Mouse (Mus musculus): ENCODE results near the gene Fam114a1. TPM values are rescaled to one million over a fixed set of nuclear protein-coding genes. Genes with fewer than 3 reads are reported as not detected.

Fam114a1 gene
- 11.7 and 13.6 TPM in 2 replicates for polyA plus RNA-seq (2016; fragmentation: Nextera tagmentation; extraction: Ambion mirVana)

GRCm38 (mm10) chr5:64969861-64970771 lies at the start of gene Fam114a1:
Gene Fam114a1, plus strand, starts transcription at chr5:64970071.
- Histone ChIP-seq H3K9me3 (no peaks in the 10 kb centered on the region), H3K27me3 (ENCODE audit: poor library complexity, severe bottlenecking) (peaks cover 15% of the 10 kb centered on the region; the same call in 1 of the 2 replicates), H3K4me1 (peaks cover 34% of the 10 kb centered on the region), H3K27ac (peak within 1 kb of the TSS; percentile 88), H3K36me3 (replicated peaks) (no peaks in the 10 kb centered on the region), H3K4me3 (peak within 1 kb of the TSS; percentile 75)
- DNase-seq (ENCODE audit: extremely low spot score, low spot score) = peak; percentile 63
- WGBS = 1% methylated on average over 68 of the region's 68 CpGs

GRCm38 (mm10) chr5:64922891-64923381 lies 46.9 kb upstream of the Fam114a1 start:
- Histone ChIP-seq H3K27me3 (ENCODE audit: poor library complexity, severe bottlenecking) (no peaks in the 10 kb centered on the region), H3K36me3 (replicated peaks) (no peaks in the 10 kb centered on the region), H3K4me3 (no peak overlapping the region), H3K27ac (no peak overlapping the region), H3K9me3 (no peaks in the 10 kb centered on the region), H3K4me1 (no peaks in the 10 kb centered on the region)
- no peak for DNase-seq (ENCODE audit: extremely low spot score, low spot score)
- 95% methylated on average over 5 of the region's 5 CpGs for WGBS

- no peak for DNase-seq (ENCODE audit: extremely low spot score, low spot score)
- H3K27me3 ChIP-seq (ENCODE audit: poor library complexity, severe bottlenecking) = no peaks in the 10 kb centered on the region
- H3K4me1 ChIP-seq = no peaks in the 10 kb centered on the region
- WGBS = 68% methylated on average over 3 of the region's 3 CpGs
- no peak overlapping the region for H3K4me3 ChIP-seq
- no peak overlapping the region for H3K27ac ChIP-seq
- no peaks in the 10 kb centered on the region for H3K9me3 ChIP-seq
- no peaks in the 10 kb centered on the region for H3K36me3 ChIP-seq (replicated peaks)
Measured at GRCm38 (mm10) chr5:64932215-64932614, 37.7 kb upstream of the Fam114a1 start.

GRCm38 (mm10) chr5:64932775-64933174 lies 37.1 kb upstream of the Fam114a1 start:
- Histone ChIP-seq H3K27ac (no peak overlapping the region), H3K4me1 (no peaks in the 10 kb centered on the region), H3K4me3 (no peak overlapping the region), H3K36me3 (replicated peaks) (no peaks in the 10 kb centered on the region), H3K9me3 (no peaks in the 10 kb centered on the region; the same call in 1 of the 2 replicates), H3K27me3 (ENCODE audit: poor library complexity, severe bottlenecking) (no peaks in the 10 kb centered on the region)
- 90% methylated on average over 15 of the region's 15 CpGs for WGBS
- no peak for DNase-seq (ENCODE audit: extremely low spot score, low spot score)

- no peaks in the 10 kb centered on the region for H3K4me1 ChIP-seq
- no peaks in the 10 kb centered on the region for H3K36me3 ChIP-seq (replicated peaks)
- no peaks in the 10 kb centered on the region for H3K9me3 ChIP-seq
- H3K27ac ChIP-seq = no peak overlapping the region
- H3K4me3 ChIP-seq = no peak overlapping the region
- DNase-seq (ENCODE audit: extremely low spot score, low spot score) = no peak
- 95% methylated on average over 5 of the region's 5 CpGs for WGBS
- H3K27me3 ChIP-seq (ENCODE audit: poor library complexity, severe bottlenecking) = no peaks in the 10 kb centered on the region
Measured at GRCm38 (mm10) chr5:64951486-64951885, 18.4 kb upstream of the Fam114a1 start.

GRCm38 (mm10) chr5:64954931-64955330 lies 14.9 kb upstream of the Fam114a1 start:
- DNase-seq (ENCODE audit: extremely low spot score, low spot score) = no peak
- Histone ChIP-seq H3K27ac (no peak overlapping the region), H3K36me3 (replicated peaks) (no peaks in the 10 kb centered on the region), H3K4me1 (no peaks in the 10 kb centered on the region), H3K4me3 (no peak overlapping the region), H3K27me3 (ENCODE audit: poor library complexity, severe bottlenecking) (no peaks in the 10 kb centered on the region), H3K9me3 (no peaks in the 10 kb centered on the region)
- WGBS = 86% methylated on average over 8 of the region's 8 CpGs

GRCm38 (mm10) chr5:64958991-64959842 lies 10.7 kb upstream of the Fam114a1 start:
- Histone ChIP-seq H3K27me3 (ENCODE audit: poor library complexity, severe bottlenecking) (no peaks in the 10 kb centered on the region), H3K4me3 (no peak overlapping the region), H3K27ac (no peak overlapping the region), H3K9me3 (no peaks in the 10 kb centered on the region), H3K4me1 (no peaks in the 10 kb centered on the region), H3K36me3 (replicated peaks) (no peaks in the 10 kb centered on the region)
- DNase-seq (ENCODE audit: extremely low spot score, low spot score) = no peak
- WGBS = 89% methylated on average over 22 of the region's 22 CpGs

- H3K4me3 ChIP-seq = no peak within 1 kb of the TSS
- H3K27ac ChIP-seq = no peak within 1 kb of the TSS
- no peaks in the 10 kb centered on the region for H3K27me3 ChIP-seq (ENCODE audit: poor library complexity, severe bottlenecking)
- no peak for DNase-seq (ENCODE audit: extremely low spot score, low spot score)
- no peaks in the 10 kb centered on the region for H3K9me3 ChIP-seq
- no peaks in the 10 kb centered on the region for H3K36me3 ChIP-seq (replicated peaks)
- WGBS = 88% methylated on average over 13 of the region's 13 CpGs
- no peaks in the 10 kb centered on the region for H3K4me1 ChIP-seq
Measured at GRCm38 (mm10) chr5:64959843-64960230, 10.0 kb upstream of the Fam114a1 start, which contains the start of gene Tlr6. Gene Tlr6, minus strand, starts transcription at chr5:64960097.

- DNase-seq (ENCODE audit: extremely low spot score, low spot score) = no peak
- Histone ChIP-seq H3K4me1 (no peaks in the 10 kb centered on the region), H3K27me3 (ENCODE audit: poor library complexity, severe bottlenecking) (no peaks in the 10 kb centered on the region), H3K36me3 (replicated peaks) (no peaks in the 10 kb centered on the region), H3K9me3 (no peaks in the 10 kb centered on the region), H3K27ac (no peak overlapping the region), H3K4me3 (no peak overlapping the region)
- 93% methylated on average over 13 of the region's 13 CpGs for WGBS
Measured at GRCm38 (mm10) chr5:64960857-64961391, 8.9 kb upstream of the Fam114a1 start.

GRCm38 (mm10) chr5:64963271-64963670 lies 6.6 kb upstream of the Fam114a1 start:
- no peak for DNase-seq (ENCODE audit: extremely low spot score, low spot score)
- no peaks in the 10 kb centered on the region for H3K9me3 ChIP-seq
- no peak overlapping the region for H3K27ac ChIP-seq
- peaks cover 7% of the 10 kb centered on the region for H3K4me1 ChIP-seq
- H3K4me3 ChIP-seq = no peak overlapping the region
- WGBS = 95% methylated on average over 5 of the region's 5 CpGs
- H3K27me3 ChIP-seq (ENCODE audit: poor library complexity, severe bottlenecking) = no peaks in the 10 kb centered on the region
- H3K36me3 ChIP-seq (replicated peaks) = no peaks in the 10 kb centered on the region

- Histone ChIP-seq H3K9me3 (no peaks in the 10 kb centered on the region), H3K4me3 (no peak overlapping the region), H3K36me3 (replicated peaks) (no peaks in the 10 kb centered on the region), H3K4me1 (peaks cover 9% of the 10 kb centered on the region), H3K27me3 (ENCODE audit: poor library complexity, severe bottlenecking) (no peaks in the 10 kb centered on the region), H3K27ac (no peak overlapping the region)
- WGBS = 93% methylated on average over 3 of the region's 3 CpGs
- DNase-seq (ENCODE audit: extremely low spot score, low spot score) = no peak
Measured at GRCm38 (mm10) chr5:64963735-64964134, 6.1 kb upstream of the Fam114a1 start.

All from forebrain, embryonic 10.5 days (tissue).